Mouse (Mus musculus) embryonic facial prominence, embryonic 14.5 days (tissue): ENCODE data around the gene Mmp1b. TPM values are rescaled to one million over a fixed set of nuclear protein-coding genes. Genes with fewer than 3 reads are reported as not detected.
"Not testable (repeated sequence)": the region's sequence is repeated elsewhere in the genome, so short reads cannot be mapped to it uniquely, and the experiment has no call there.

Source experiments
- ATAC-seq: fragments of 200-750 bp; cut with Nextera tagmentation; 2 replicates; pipeline ENCODE4 v1.8.0; 2017; ENCODE audit warnings: low read depth, moderate number of reproducible peaks, moderate TSS enrichment
- DNase-seq: peaks from one replicate; pipeline ENCODE4 v3.0.0-alpha.2; 2015; ENCODE audit warnings: low spot score
- H3K27ac ChIP-seq: fragments of 300-500 bp; sonication (generic); replicated peaks from 2 replicates; pipeline ENCODE4 v1.5.1; 2014; ENCODE audit warnings: low read depth, mild to moderate bottlenecking, low read length, moderate library complexity
- H3K27me3 ChIP-seq: fragments of 300-500 bp; sonication (generic); replicated peaks from 2 replicates; pipeline ENCODE4 v1.6.1; 2014; ENCODE audit warnings: low read length; ENCODE audit not compliant: control insufficient read depth, insufficient read depth
- H3K36me3 ChIP-seq: fragments of 300-500 bp; sonication (generic); 2 replicates; pipeline ENCODE4 v1.6.1; 2014; ENCODE audit warnings: low read length, mixed read lengths; ENCODE audit not compliant: control insufficient read depth, insufficient read depth
- H3K4me1 ChIP-seq: fragments of 300-500 bp; sonication (generic); 2 replicates; pipeline ENCODE4 v1.6.1; 2014; ENCODE audit warnings: antibody characterized with exemption, low read length; ENCODE audit not compliant: control insufficient read depth, insufficient read depth
- H3K4me2 ChIP-seq: fragments of 300-500 bp; sonication (generic); 2 replicates; pipeline ENCODE4 v1.6.1; 2014; ENCODE audit warnings: low read depth, mild to moderate bottlenecking, low read length, moderate library complexity, mixed read lengths
- H3K4me3 ChIP-seq: fragments of 300-500 bp; sonication (generic); 2 replicates; pipeline ENCODE4 v1.5.1; 2014; ENCODE audit warnings: low read depth, mild to moderate bottlenecking, low read length
- H3K9ac ChIP-seq: fragments of 300-500 bp; sonication (generic); 2 replicates; pipeline ENCODE4 v1.6.1; 2014; ENCODE audit warnings: low read depth, mild to moderate bottlenecking, low read length, moderate library complexity, mixed read lengths
- H3K9me3 ChIP-seq: fragments of 300-500 bp; sonication (generic); 2 replicates; pipeline ENCODE4 v1.6.1; 2016; ENCODE audit warnings: low read length; ENCODE audit not compliant: control insufficient read depth
- WGBS: fragments of 180-500 bp; shearing (Covaris S2); extraction: QIAGEN DNeasy Blood & Tissue Kit; methylation state at CpG from one replicate; pipeline ENCODE4 v1.1.7; 2014; 5-methylcytosine and 5-hydroxymethylcytosine counted together
- polyA plus RNA-seq: library from polyadenylated mRNA; unstranded; fragments of >200 nt; fragmentation: Nextera tagmentation; extraction: Ambion mirVana; gene quantifications from 2 replicates; pipeline ENCODE4 v1.2.1, GENCODE M21; 2014

Gene Mmp1b
- polyA plus RNA-seq: not detected in 2 replicates

GRCm38 (mm10) chr9:7387947-7388346, at the start of gene Mmp1b:
Gene Mmp1b (minus strand): TSS chr9:7388047.
- ATAC-seq (no peak), DNase-seq (no peak)
- no peaks in the 10 kb centered on the region for H3K4me1 ChIP-seq

GRCm38 (mm10) chr9:7396556-7396955, 8.7 kb upstream of the Mmp1b start:
- H3K27me3 ChIP-seq, H3K9me3 ChIP-seq, H3K4me2 ChIP-seq, H3K4me1 ChIP-seq, ATAC-seq, H3K9ac ChIP-seq, H3K27ac ChIP-seq, H3K36me3 ChIP-seq, H3K4me3 ChIP-seq, DNase-seq: not testable (repeated sequence)
- 77% methylated on average over 8 of the region's 8 CpGs for WGBS

More at GRCm38 (mm10) chr9:7387947-7388346, at the start of gene Mmp1b:
- Histone ChIP-seq H3K27me3 (no peaks in the 10 kb centered on the region), H3K9ac (no peak within 1 kb of the TSS), H3K4me2 (no peak within 1 kb of the TSS), H3K4me3 (no peak within 1 kb of the TSS), H3K9me3 (no peaks in the 10 kb centered on the region), H3K27ac (no peak within 1 kb of the TSS), H3K36me3 (no peaks in the 10 kb centered on the region)

- no peak for DNase-seq
- no peak overlapping the region for H3K27ac ChIP-seq
- H3K9me3 ChIP-seq: no peaks in the 10 kb centered on the region
- 58% methylated on average over 3 of the region's 3 CpGs for WGBS
- no peak overlapping the region for H3K9ac ChIP-seq
- no peaks in the 10 kb centered on the region for H3K27me3 ChIP-seq
- H3K36me3 ChIP-seq: no peaks in the 10 kb centered on the region
- H3K4me2 ChIP-seq: no peak overlapping the region
- no peaks in the 10 kb centered on the region for H3K4me1 ChIP-seq
- ATAC-seq: no peak
- H3K4me3 ChIP-seq: no peak overlapping the region
Measured at GRCm38 (mm10) chr9:7354535-7354934, 33.3 kb downstream of the Mmp1b start.

- Histone ChIP-seq H3K9ac (no peak overlapping the region), H3K27me3 (no peaks in the 10 kb centered on the region), H3K9me3 (no peaks in the 10 kb centered on the region), H3K4me1 (no peaks in the 10 kb centered on the region), H3K4me2 (no peak overlapping the region), H3K36me3 (no peaks in the 10 kb centered on the region), H3K4me3 (no peak overlapping the region), H3K27ac (no peak overlapping the region)
- 84% methylated on average over 2 of the region's 2 CpGs for WGBS
- ATAC-seq (no peak), DNase-seq (no peak)
Measured at GRCm38 (mm10) chr9:7345513-7345912, 42.3 kb downstream of the Mmp1b start.

GRCm38 (mm10) chr9:7344107-7344506, 43.7 kb downstream of the Mmp1b start, which contains the start of gene Mmp12:
Gene Mmp12 (plus strand): TSS chr9:7344381.
- H3K4me3 ChIP-seq: no peak within 1 kb of the TSS
- no peak for DNase-seq
- H3K36me3 ChIP-seq: no peaks in the 10 kb centered on the region
- no peak for ATAC-seq
- no peak within 1 kb of the TSS for H3K4me2 ChIP-seq
- H3K27me3 ChIP-seq: no peaks in the 10 kb centered on the region
- no peak within 1 kb of the TSS for H3K9ac ChIP-seq
- no peaks in the 10 kb centered on the region for H3K9me3 ChIP-seq
- H3K27ac ChIP-seq: no peak within 1 kb of the TSS
- no peaks in the 10 kb centered on the region for H3K4me1 ChIP-seq

- no peak for ATAC-seq
- no peak overlapping the region for H3K9ac ChIP-seq
- no peak overlapping the region for H3K4me3 ChIP-seq
- no peak for DNase-seq
- H3K9me3 ChIP-seq: no peaks in the 10 kb centered on the region
- no peak overlapping the region for H3K27ac ChIP-seq
- H3K27me3 ChIP-seq: no peaks in the 10 kb centered on the region
- no peaks in the 10 kb centered on the region for H3K36me3 ChIP-seq
- no peak overlapping the region for H3K4me2 ChIP-seq
- H3K4me1 ChIP-seq: no peaks in the 10 kb centered on the region
Measured at GRCm38 (mm10) chr9:7336740-7337483, 50.9 kb downstream of the Mmp1b start.

GRCm38 (mm10) chr9:7335766-7336680, 51.8 kb downstream of the Mmp1b start:
- no peaks in the 10 kb centered on the region for H3K36me3 ChIP-seq
- H3K4me3 ChIP-seq: no peak overlapping the region
- no peak for DNase-seq
- H3K9me3 ChIP-seq: no peaks in the 10 kb centered on the region
- ATAC-seq: no peak
- no peak overlapping the region for H3K4me2 ChIP-seq
- no peaks in the 10 kb centered on the region for H3K27me3 ChIP-seq
- H3K9ac ChIP-seq: no peak overlapping the region
- no peaks in the 10 kb centered on the region for H3K4me1 ChIP-seq
- WGBS: 86% methylated on average over 5 of the region's 6 CpGs
- H3K27ac ChIP-seq: no peak overlapping the region

- no peaks in the 10 kb centered on the region for H3K27me3 ChIP-seq
- H3K4me1 ChIP-seq: no peaks in the 10 kb centered on the region
- no peak for DNase-seq
- no peaks in the 10 kb centered on the region for H3K9me3 ChIP-seq
- H3K27ac ChIP-seq: no peak overlapping the region
- no peaks in the 10 kb centered on the region for H3K36me3 ChIP-seq
- no peak for ATAC-seq
- no peak overlapping the region for H3K4me3 ChIP-seq
- no peak overlapping the region for H3K4me2 ChIP-seq
- no peak overlapping the region for H3K9ac ChIP-seq
Measured at GRCm38 (mm10) chr9:7331847-7332246, 56.0 kb downstream of the Mmp1b start.
